Mouse (Mus musculus): ENCODE measurements around the gene Luc7l2. TPM values are rescaled to one million over a fixed set of nuclear protein-coding genes. Genes with fewer than 3 reads are reported as not detected.

The Luc7l2 gene
- polyA plus RNA-seq, 1 experiment, result 24.3 TPM

DNA sequence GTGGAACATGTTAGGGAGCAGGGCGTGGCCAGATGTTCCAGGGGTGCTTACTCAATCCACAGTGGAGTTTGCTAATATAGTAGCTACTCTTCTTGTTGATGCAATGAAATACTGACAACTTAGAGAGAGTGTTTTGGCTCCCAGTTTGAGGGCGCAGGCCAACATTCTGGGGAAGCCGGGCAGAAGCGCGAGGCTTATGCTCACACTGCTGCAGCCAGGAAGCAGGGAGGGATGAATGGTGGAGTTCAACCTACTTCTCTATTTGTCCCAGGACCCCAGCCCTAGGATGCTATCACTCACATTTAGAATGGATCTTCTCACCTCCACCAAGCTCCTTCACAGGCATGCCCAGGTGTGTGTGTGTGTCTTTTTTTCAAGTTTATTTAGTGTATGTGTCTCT is 75.0 kb downstream of the Luc7l2 start:
- Histone ChIP-seq H3K27me3 (ENCODE audit: control insufficient read depth, insufficient read depth, low read length) (no peaks in the 10 kb centered on the region), H3K4me1 (ENCODE audit: control insufficient read depth, insufficient read depth, insufficient read length) (no peaks in the 10 kb centered on the region), H3K4me3 (ENCODE audit: extremely low read depth, insufficient read depth, insufficient read length) (no peak overlapping the region), H3K27ac (ENCODE audit: insufficient read depth, low read length) (no peak overlapping the region), H3K36me3 (ENCODE audit: control insufficient read depth, insufficient read depth, low read length) (no peaks in the 10 kb centered on the region)
- no peak for TF ChIP-seq CTCF (IDR thresholded peaks at IDR 0.05; ENCODE audit: extremely low read depth, insufficient read depth, insufficient read length, insufficient replicate concordance)
- no peak for TF ChIP-seq POLR2A (IDR thresholded peaks at IDR 0.05; ENCODE audit: low read depth, low read length)
- WGBS, result 95% methylated on average over 5 of the region's 5 CpGs
- no peak for DNase-seq (ENCODE audit: low read depth in 1 of 2, low spot score in 2 of 2)

DNA sequence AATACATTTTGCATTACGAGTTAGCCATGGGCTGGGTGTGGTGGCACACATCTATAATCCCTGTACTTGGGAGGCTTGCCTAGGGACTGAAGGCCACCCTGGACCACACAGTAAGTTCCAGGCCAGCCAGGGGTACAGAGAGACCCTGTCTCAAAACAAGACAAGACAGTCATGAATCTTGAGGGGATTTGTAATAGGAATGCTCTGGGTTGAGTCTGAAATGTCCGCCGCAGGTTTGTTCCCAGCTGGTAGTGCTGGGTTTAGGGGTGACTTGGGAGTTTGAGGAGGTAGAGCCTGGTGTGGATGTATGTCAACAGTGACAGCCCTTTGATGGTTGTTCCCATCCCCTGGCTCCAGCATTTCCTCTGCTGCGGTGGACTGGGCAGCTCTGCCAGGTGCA is 75.9 kb downstream of the Luc7l2 start:
- H3K27me3 ChIP-seq (ENCODE audit: control insufficient read depth, insufficient read depth, low read length), result no peaks in the 10 kb centered on the region
- no peak for DNase-seq (ENCODE audit: low read depth in 1 of 2, low spot score in 2 of 2)
- H3K4me3 ChIP-seq (ENCODE audit: extremely low read depth, insufficient read depth, insufficient read length), result no peak overlapping the region
- H3K36me3 ChIP-seq (ENCODE audit: control insufficient read depth, insufficient read depth, low read length), result no peaks in the 10 kb centered on the region
- whole genome bisulfite sequencing, result 98% methylated on average over 4 of the region's 4 CpGs
- H3K27ac ChIP-seq (ENCODE audit: insufficient read depth, low read length), result no peak overlapping the region
- no peak for TF ChIP-seq POLR2A (IDR thresholded peaks at IDR 0.05; ENCODE audit: low read depth, low read length)
- TF ChIP-seq CTCF (IDR thresholded peaks at IDR 0.05; ENCODE audit: extremely low read depth, insufficient read depth, insufficient read length, insufficient replicate concordance), result no peak
- H3K4me1 ChIP-seq (ENCODE audit: control insufficient read depth, insufficient read depth, insufficient read length), result no peaks in the 10 kb centered on the region

- TF ChIP-seq POLR2A (IDR thresholded peaks at IDR 0.05; ENCODE audit: low read depth, low read length) (no peak), CTCF (IDR thresholded peaks at IDR 0.05; ENCODE audit: extremely low read depth, insufficient read depth, insufficient read length, insufficient replicate concordance) (no peak)
- no peak for DNase-seq (ENCODE audit: low read depth in 1 of 2, low spot score in 2 of 2)
- 82% methylated on average over 4 of the region's 4 CpGs for WGBS
- Histone ChIP-seq H3K27me3 (ENCODE audit: control insufficient read depth, insufficient read depth, low read length) (no peaks in the 10 kb centered on the region), H3K4me3 (ENCODE audit: extremely low read depth, insufficient read depth, insufficient read length) (no peak overlapping the region), H3K36me3 (ENCODE audit: control insufficient read depth, insufficient read depth, low read length) (no peaks in the 10 kb centered on the region), H3K27ac (ENCODE audit: insufficient read depth, low read length) (no peak overlapping the region), H3K4me1 (ENCODE audit: control insufficient read depth, insufficient read depth, insufficient read length) (no peaks in the 10 kb centered on the region)
Observed at GRCm38 (mm10) chr6:38627486-38627885, 76.4 kb downstream of the Luc7l2 start.

DNA sequence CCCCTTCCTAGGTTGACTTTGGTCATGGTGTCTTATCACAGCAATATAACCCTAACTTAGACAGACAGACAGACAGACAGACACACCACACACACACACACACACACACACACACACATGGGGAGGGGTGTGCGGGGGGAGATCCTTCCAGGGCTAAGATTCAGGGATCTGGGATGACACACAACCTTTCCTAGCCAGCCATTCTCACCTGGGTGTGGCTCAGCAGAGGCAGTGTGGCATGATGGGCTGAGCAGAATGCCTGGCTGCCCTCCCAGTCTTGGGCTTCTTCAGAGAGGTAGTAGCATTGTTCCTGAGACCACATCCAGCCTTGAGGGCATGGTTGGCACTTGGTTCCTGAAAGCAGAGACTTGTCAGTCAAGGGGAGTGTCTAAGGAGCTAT is 78.4 kb downstream of the Luc7l2 start:
- Histone ChIP-seq H3K36me3 (ENCODE audit: control insufficient read depth, insufficient read depth, low read length) (no peaks in the 10 kb centered on the region), H3K27me3 (ENCODE audit: control insufficient read depth, insufficient read depth, low read length) (no peaks in the 10 kb centered on the region), H3K27ac (ENCODE audit: insufficient read depth, low read length) (no peak overlapping the region), H3K4me3 (ENCODE audit: extremely low read depth, insufficient read depth, insufficient read length) (no peak overlapping the region), H3K4me1 (ENCODE audit: control insufficient read depth, insufficient read depth, insufficient read length) (no peaks in the 10 kb centered on the region)
- no peak for TF ChIP-seq CTCF (IDR thresholded peaks at IDR 0.05; ENCODE audit: extremely low read depth, insufficient read depth, insufficient read length, insufficient replicate concordance)
- no peak for TF ChIP-seq POLR2A (IDR thresholded peaks at IDR 0.05; ENCODE audit: low read depth, low read length)
- 100% methylated on average over 1 of the region's 1 CpGs for WGBS
- no peak for DNase-seq (ENCODE audit: low read depth in 1 of 2, low spot score in 2 of 2)

- 92% methylated on average over 2 of the region's 2 CpGs for WGBS
- Histone ChIP-seq H3K27me3 (ENCODE audit: control insufficient read depth, insufficient read depth, low read length) (peaks cover 14% of the 10 kb centered on the region), H3K27ac (ENCODE audit: insufficient read depth, low read length) (no peak overlapping the region), H3K4me1 (ENCODE audit: control insufficient read depth, insufficient read depth, insufficient read length) (peaks cover 7% of the 10 kb centered on the region; the same call in 1 of the 2 replicates), H3K36me3 (ENCODE audit: control insufficient read depth, insufficient read depth, low read length) (no peaks in the 10 kb centered on the region), H3K4me3 (ENCODE audit: extremely low read depth, insufficient read depth, insufficient read length) (no peak overlapping the region)
- no peak for DNase-seq (ENCODE audit: low read depth in 1 of 2, low spot score in 2 of 2)
- no peak for TF ChIP-seq POLR2A (IDR thresholded peaks at IDR 0.05; ENCODE audit: low read depth, low read length)
- no peak for TF ChIP-seq CTCF (IDR thresholded peaks at IDR 0.05; ENCODE audit: extremely low read depth, insufficient read depth, insufficient read length, insufficient replicate concordance)
Observed at GRCm38 (mm10) chr6:38632826-38633225, 81.7 kb downstream of the Luc7l2 start.

DNA sequence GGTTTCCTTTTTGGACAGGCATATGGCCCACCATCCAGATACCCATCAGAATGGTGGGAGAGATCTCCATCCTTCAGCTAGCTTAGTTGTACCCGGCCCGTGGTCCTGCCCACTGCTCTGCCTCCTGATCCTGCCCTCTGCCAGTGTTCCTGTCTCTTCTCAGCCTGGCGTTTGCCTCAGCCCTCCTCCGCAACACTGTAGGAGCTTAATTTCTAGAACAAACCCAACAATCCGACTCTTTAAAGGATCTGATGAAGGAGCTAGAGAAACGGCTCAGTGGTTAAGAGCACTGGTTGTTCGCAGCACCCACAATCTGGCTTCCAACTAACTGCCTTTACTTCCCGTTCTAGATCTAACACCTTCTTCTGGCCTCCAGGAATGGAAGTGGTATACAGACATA is 83.3 kb downstream of the Luc7l2 start:
- 83% methylated on average over 8 of the region's 8 CpGs for WGBS
- Histone ChIP-seq H3K27me3 (ENCODE audit: control insufficient read depth, insufficient read depth, low read length) (peaks cover 14% of the 10 kb centered on the region), H3K36me3 (ENCODE audit: control insufficient read depth, insufficient read depth, low read length) (no peaks in the 10 kb centered on the region), H3K4me1 (ENCODE audit: control insufficient read depth, insufficient read depth, insufficient read length) (peaks cover 7% of the 10 kb centered on the region; the same call in 1 of the 2 replicates), H3K27ac (ENCODE audit: insufficient read depth, low read length) (no peak overlapping the region), H3K4me3 (ENCODE audit: extremely low read depth, insufficient read depth, insufficient read length) (no peak overlapping the region)
- TF ChIP-seq CTCF (IDR thresholded peaks at IDR 0.05; ENCODE audit: extremely low read depth, insufficient read depth, insufficient read length, insufficient replicate concordance) (no peak), POLR2A (IDR thresholded peaks at IDR 0.05; ENCODE audit: low read depth, low read length) (no peak)
- DNase-seq (ENCODE audit: low read depth in 1 of 2, low spot score in 2 of 2), result no peak

GRCm38 (mm10) chr6:38635941-38636851 is 85.1 kb downstream of the Luc7l2 start:
- H3K36me3 ChIP-seq (ENCODE audit: control insufficient read depth, insufficient read depth, low read length), result no peaks in the 10 kb centered on the region
- H3K4me3 ChIP-seq (ENCODE audit: extremely low read depth, insufficient read depth, insufficient read length), result peak overlapping the region; percentile 25; the same call in 1 of the 2 replicates
- WGBS, result 1% methylated on average over 54 of the region's 72 CpGs
- H3K4me1 ChIP-seq (ENCODE audit: control insufficient read depth, insufficient read depth, insufficient read length), result peaks cover 7% of the 10 kb centered on the region; the same call in 1 of the 2 replicates
- no peak overlapping the region for H3K27ac ChIP-seq (ENCODE audit: insufficient read depth, low read length)
- TF ChIP-seq POLR2A (IDR thresholded peaks at IDR 0.05; ENCODE audit: low read depth, low read length) (no peak), CTCF (IDR thresholded peaks at IDR 0.05; ENCODE audit: extremely low read depth, insufficient read depth, insufficient read length, insufficient replicate concordance) (no peak)
- no peak for DNase-seq (ENCODE audit: low read depth in 1 of 2, low spot score in 2 of 2)
- peaks cover 14% of the 10 kb centered on the region for H3K27me3 ChIP-seq (ENCODE audit: control insufficient read depth, insufficient read depth, low read length)
